Mouse (Mus musculus): Measurements from ENCODE around the gene Slc2a3. TPM values are rescaled to one million over a fixed set of nuclear protein-coding genes. Genes with fewer than 3 reads are reported as not detected.
A peak's percentile ranks its signal among the peaks of the same experiment; 100 is the strongest.

Gene Slc2a3
- polyA plus RNA-seq, 1 experiment: 88.2 TPM

DNA sequence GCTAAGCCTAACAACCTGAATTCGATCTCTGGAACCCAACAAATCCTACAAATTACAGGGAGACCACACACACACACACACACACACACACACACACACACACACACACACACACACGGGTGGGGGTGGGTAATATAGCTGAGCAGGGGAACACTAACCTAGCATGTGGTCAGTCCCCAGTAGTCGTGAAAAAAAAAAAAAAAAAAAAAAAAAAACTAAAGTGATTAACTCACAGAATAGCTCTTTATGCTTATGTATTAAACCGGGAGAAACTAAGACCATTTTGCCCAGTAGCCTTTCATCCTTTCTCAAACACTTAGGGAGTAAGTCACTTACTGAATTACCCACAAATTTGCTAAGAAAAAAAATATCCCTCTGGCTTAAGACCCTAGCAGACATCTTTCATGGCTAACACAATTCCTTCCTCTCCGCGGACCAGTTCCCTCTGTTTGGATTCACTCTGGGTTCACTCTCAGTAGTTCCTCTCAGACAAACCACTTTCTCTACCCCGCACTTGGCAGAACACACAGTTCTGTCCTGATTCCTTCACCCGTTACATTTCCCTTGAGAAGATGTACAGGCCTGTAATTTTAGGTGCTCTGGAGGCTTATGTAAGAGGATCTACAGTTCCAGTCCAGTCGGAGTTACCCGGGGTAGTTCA lies 670 bp downstream of the Slc2a3 start:
- H3K27ac ChIP-seq (ENCODE audit: control insufficient read depth, insufficient read depth, low read depth, low read length, poor library complexity): peak overlapping the region; percentile 53; the same call in 1 of the 2 replicates
- peak overlapping the region; percentile 66 for H3K4me3 ChIP-seq (replicated peaks; ENCODE audit: control insufficient read depth, low read depth, low read length)
- WGBS: 11% methylated on average over 10 of the region's 10 CpGs
- TF ChIP-seq POLR2A (IDR thresholded peaks at IDR 0.05; ENCODE audit: borderline replicate concordance, control insufficient read depth, low read depth, low read length): no peak
- no peak for TF ChIP-seq CTCF (IDR thresholded peaks at IDR 0.05; ENCODE audit: control insufficient read depth, insufficient read depth, low read length)
- no peaks in the 10 kb centered on the region; the same call in 1 of the 2 replicates for H3K4me1 ChIP-seq (ENCODE audit: control insufficient read depth, insufficient read depth, low read length)

- Histone ChIP-seq H3K27ac (ENCODE audit: control insufficient read depth, insufficient read depth, low read depth, low read length, poor library complexity) (no peak overlapping the region), H3K4me3 (replicated peaks; ENCODE audit: control insufficient read depth, low read depth, low read length) (no peak overlapping the region), H3K4me1 (ENCODE audit: control insufficient read depth, insufficient read depth, low read length) (no peaks in the 10 kb centered on the region)
- WGBS: 77% methylated on average over 8 of the region's 8 CpGs
- no peak for TF ChIP-seq CTCF (IDR thresholded peaks at IDR 0.05; ENCODE audit: control insufficient read depth, insufficient read depth, low read length)
- TF ChIP-seq POLR2A (IDR thresholded peaks at IDR 0.05; ENCODE audit: borderline replicate concordance, control insufficient read depth, low read depth, low read length): no peak
Measured at GRCm38 (mm10) chr6:122795254-122795935, 6.0 kb downstream of the Slc2a3 start.

GRCm38 (mm10) chr6:122786275-122786674 lies 15.2 kb downstream of the Slc2a3 start:
- WGBS: 38% methylated on average over 5 of the region's 5 CpGs
- TF ChIP-seq POLR2A (IDR thresholded peaks at IDR 0.05; ENCODE audit: borderline replicate concordance, control insufficient read depth, low read depth, low read length) (no peak), CTCF (IDR thresholded peaks at IDR 0.05; ENCODE audit: control insufficient read depth, insufficient read depth, low read length) (peak; percentile 54)
- no peak overlapping the region for H3K27ac ChIP-seq (ENCODE audit: control insufficient read depth, insufficient read depth, low read depth, low read length, poor library complexity)
- peaks cover 2% of the 10 kb centered on the region; the same call in 1 of the 2 replicates for H3K4me1 ChIP-seq (ENCODE audit: control insufficient read depth, insufficient read depth, low read length)
- H3K4me3 ChIP-seq (replicated peaks; ENCODE audit: control insufficient read depth, low read depth, low read length): no peak overlapping the region

- Histone ChIP-seq H3K4me1 (ENCODE audit: control insufficient read depth, insufficient read depth, low read length) (peaks cover 2% of the 10 kb centered on the region; the same call in 1 of the 2 replicates), H3K4me3 (replicated peaks; ENCODE audit: control insufficient read depth, low read depth, low read length) (no peak overlapping the region), H3K27ac (ENCODE audit: control insufficient read depth, insufficient read depth, low read depth, low read length, poor library complexity) (no peak overlapping the region)
- TF ChIP-seq CTCF (IDR thresholded peaks at IDR 0.05; ENCODE audit: control insufficient read depth, insufficient read depth, low read length): peak; percentile 56
- no peak for TF ChIP-seq POLR2A (IDR thresholded peaks at IDR 0.05; ENCODE audit: borderline replicate concordance, control insufficient read depth, low read depth, low read length)
- 85% methylated on average over 3 of the region's 3 CpGs for WGBS
Measured at GRCm38 (mm10) chr6:122784866-122785265, 16.6 kb downstream of the Slc2a3 start.

DNA sequence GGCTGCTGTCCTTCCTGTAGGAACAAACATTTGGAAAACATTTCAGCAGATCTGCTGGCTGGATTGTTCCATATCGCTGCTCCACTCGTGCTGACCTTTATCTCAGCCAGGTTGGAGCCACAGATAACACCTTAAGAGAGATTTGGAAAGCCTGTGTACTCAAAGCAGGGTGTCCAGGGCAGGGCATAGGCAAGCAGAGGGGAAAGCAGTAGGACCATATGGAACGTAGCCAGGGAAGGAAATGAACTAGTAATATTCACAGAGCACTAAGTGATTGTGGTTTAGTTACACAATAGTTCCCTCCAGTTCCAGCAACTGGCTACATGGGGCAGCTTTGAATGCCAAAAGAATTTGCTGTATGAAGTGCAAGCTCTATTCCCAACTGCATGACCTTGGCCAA lies 19.3 kb downstream of the Slc2a3 start:
- TF ChIP-seq POLR2A (IDR thresholded peaks at IDR 0.05; ENCODE audit: borderline replicate concordance, control insufficient read depth, low read depth, low read length) (no peak), CTCF (IDR thresholded peaks at IDR 0.05; ENCODE audit: control insufficient read depth, insufficient read depth, low read length) (no peak)
- Histone ChIP-seq H3K27ac (ENCODE audit: control insufficient read depth, insufficient read depth, low read depth, low read length, poor library complexity) (no peak overlapping the region), H3K4me3 (replicated peaks; ENCODE audit: control insufficient read depth, low read depth, low read length) (no peak overlapping the region), H3K4me1 (ENCODE audit: control insufficient read depth, insufficient read depth, low read length) (peaks cover 2% of the 10 kb centered on the region; the same call in 1 of the 2 replicates)
- WGBS: 9% methylated on average over 3 of the region's 3 CpGs

DNA sequence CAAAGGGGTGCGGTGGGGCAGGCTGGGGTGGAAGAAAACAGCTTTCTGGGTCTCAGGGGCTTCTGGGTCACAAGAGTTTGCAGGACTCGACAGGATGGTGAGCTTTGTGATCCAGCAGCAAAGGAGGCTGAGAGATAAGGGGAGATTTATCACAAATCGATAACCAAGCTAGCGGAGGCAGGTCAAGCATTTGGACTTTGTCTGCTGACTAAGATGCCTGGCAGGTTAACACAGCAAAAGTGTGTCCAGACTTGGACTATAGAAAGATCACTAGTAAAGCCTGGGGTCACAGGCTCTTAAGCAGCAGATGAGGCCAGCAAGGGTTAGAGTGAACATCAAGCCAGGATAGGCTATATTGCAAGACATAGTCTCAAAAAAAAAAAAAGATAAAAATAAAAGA lies 20.3 kb downstream of the Slc2a3 start:
- TF ChIP-seq POLR2A (IDR thresholded peaks at IDR 0.05; ENCODE audit: borderline replicate concordance, control insufficient read depth, low read depth, low read length) (no peak), CTCF (IDR thresholded peaks at IDR 0.05; ENCODE audit: control insufficient read depth, insufficient read depth, low read length) (no peak)
- Histone ChIP-seq H3K4me1 (ENCODE audit: control insufficient read depth, insufficient read depth, low read length) (peaks cover 2% of the 10 kb centered on the region; the same call in 1 of the 2 replicates), H3K27ac (ENCODE audit: control insufficient read depth, insufficient read depth, low read depth, low read length, poor library complexity) (no peak overlapping the region), H3K4me3 (replicated peaks; ENCODE audit: control insufficient read depth, low read depth, low read length) (no peak overlapping the region)
- 82% methylated on average over 4 of the region's 4 CpGs for WGBS

GRCm38 (mm10) chr6:122779916-122780315 lies 21.5 kb downstream of the Slc2a3 start:
- TF ChIP-seq CTCF (IDR thresholded peaks at IDR 0.05; ENCODE audit: control insufficient read depth, insufficient read depth, low read length): no peak
- TF ChIP-seq POLR2A (IDR thresholded peaks at IDR 0.05; ENCODE audit: borderline replicate concordance, control insufficient read depth, low read depth, low read length): no peak
- Histone ChIP-seq H3K4me1 (ENCODE audit: control insufficient read depth, insufficient read depth, low read length) (peaks cover 2% of the 10 kb centered on the region; the same call in 1 of the 2 replicates), H3K4me3 (replicated peaks; ENCODE audit: control insufficient read depth, low read depth, low read length) (no peak overlapping the region), H3K27ac (ENCODE audit: control insufficient read depth, insufficient read depth, low read depth, low read length, poor library complexity) (no peak overlapping the region)
- WGBS: 89% methylated on average over 1 of the region's 1 CpGs

- 88% methylated on average over 7 of the region's 7 CpGs for WGBS
- no peaks in the 10 kb centered on the region for H3K4me1 ChIP-seq (ENCODE audit: control insufficient read depth, insufficient read depth, low read length)
- no peak overlapping the region for H3K4me3 ChIP-seq (replicated peaks; ENCODE audit: control insufficient read depth, low read depth, low read length)
- H3K27ac ChIP-seq (ENCODE audit: control insufficient read depth, insufficient read depth, low read depth, low read length, poor library complexity): no peak overlapping the region
- no peak for TF ChIP-seq POLR2A (IDR thresholded peaks at IDR 0.05; ENCODE audit: borderline replicate concordance, control insufficient read depth, low read depth, low read length)
- no peak for TF ChIP-seq CTCF (IDR thresholded peaks at IDR 0.05; ENCODE audit: control insufficient read depth, insufficient read depth, low read length)
Measured at GRCm38 (mm10) chr6:122776040-122776439, 25.4 kb downstream of the Slc2a3 start.
